Mouse (Mus musculus): ENCODE data around the gene Fam110a. TPM values are rescaled to one million over a fixed set of nuclear protein-coding genes. Genes with fewer than 3 reads are reported as not detected.

Gene Fam110a
- polyA plus RNA-seq, 1 experiment from 2014 or later = 96.4 TPM

DNA sequence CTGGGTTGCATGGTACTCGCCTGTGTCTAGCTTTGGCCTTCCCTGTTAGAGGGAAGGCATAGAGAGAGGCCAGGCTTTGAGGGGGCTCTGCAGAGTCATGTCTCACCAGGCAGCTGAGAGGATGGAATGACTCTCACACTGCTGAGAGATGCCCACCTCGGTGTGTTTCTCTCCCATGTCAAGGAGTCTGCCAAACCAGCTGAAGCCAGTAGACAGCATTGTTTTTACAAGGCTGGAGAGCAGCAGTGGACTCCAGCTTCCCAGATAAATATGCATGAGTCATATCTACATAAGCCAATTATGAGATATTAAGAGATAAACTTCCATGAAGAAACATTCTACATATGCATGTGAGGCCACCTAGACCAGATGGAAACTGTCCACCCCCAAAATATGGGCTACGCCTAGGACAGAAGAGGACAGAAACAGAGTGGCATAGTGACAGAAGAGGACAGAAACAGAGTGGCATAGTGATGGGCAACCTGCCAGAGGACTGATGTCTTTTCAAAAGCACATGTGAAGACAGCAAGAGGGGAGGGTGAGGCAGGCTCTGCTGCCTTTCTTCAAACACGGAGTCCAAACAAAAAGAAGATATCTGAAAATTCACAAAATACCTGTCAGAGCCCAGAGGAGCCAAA, 23.4 kb downstream of the Fam110a start:
- H3K9me3 ChIP-seq (ENCODE audit: control insufficient read depth, low read length) = no peaks in the 10 kb centered on the region
- H3K9ac ChIP-seq (ENCODE audit: low read length) = no peak overlapping the region
- no peaks in the 10 kb centered on the region for H3K27me3 ChIP-seq (ENCODE audit: control insufficient read depth, insufficient read depth, low read length)
- WGBS = 77% methylated on average over 4 of the region's 4 CpGs
- peak; percentile 57 for DNase-seq (ENCODE audit: low spot score, missing footprints)
- H3K36me3 ChIP-seq (ENCODE audit: control insufficient read depth, insufficient read depth, low read length) = no peaks in the 10 kb centered on the region
- no peak for ATAC-seq (ENCODE audit: low FRiP score)
- H3K27ac ChIP-seq (ENCODE audit: low read depth, low read length) = no peak overlapping the region
- H3K4me2 ChIP-seq = no peak overlapping the region
- peaks cover 1% of the 10 kb centered on the region for H3K4me1 ChIP-seq (ENCODE audit: control insufficient read depth, insufficient read depth, low read length)
- no peak overlapping the region for H3K4me3 ChIP-seq (ENCODE audit: low read depth, low read length)

DNA sequence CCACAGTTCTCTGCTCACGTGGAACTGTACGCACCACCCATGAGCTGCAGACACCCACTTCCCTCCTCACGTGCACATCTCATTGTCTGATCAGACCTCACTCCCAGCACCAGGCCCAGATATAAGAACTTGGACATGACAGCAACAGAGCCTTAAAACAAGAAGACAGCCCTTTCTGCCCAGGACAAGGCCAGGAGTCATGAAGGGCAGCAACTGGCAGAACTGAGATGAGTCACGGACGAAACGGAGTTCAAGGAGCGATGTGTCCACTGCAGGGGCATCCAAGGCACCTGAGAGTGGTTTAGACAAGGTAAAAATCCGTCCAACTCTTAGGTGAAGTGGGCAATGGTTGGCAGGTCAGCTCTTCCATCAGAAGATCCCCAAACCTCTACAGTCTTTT, 26.4 kb downstream of the Fam110a start:
- Histone ChIP-seq H3K36me3 (ENCODE audit: control insufficient read depth, insufficient read depth, low read length) (no peaks in the 10 kb centered on the region), H3K4me1 (ENCODE audit: control insufficient read depth, insufficient read depth, low read length) (no peaks in the 10 kb centered on the region), H3K9me3 (ENCODE audit: control insufficient read depth, low read length) (no peaks in the 10 kb centered on the region), H3K4me2 (no peak overlapping the region), H3K9ac (ENCODE audit: low read length) (no peak overlapping the region), H3K4me3 (ENCODE audit: low read depth, low read length) (no peak overlapping the region), H3K27me3 (ENCODE audit: control insufficient read depth, insufficient read depth, low read length) (no peaks in the 10 kb centered on the region), H3K27ac (ENCODE audit: low read depth, low read length) (no peak overlapping the region)
- WGBS = 88% methylated on average over 8 of the region's 8 CpGs
- ATAC-seq (ENCODE audit: low FRiP score) (no peak), DNase-seq (ENCODE audit: low spot score, missing footprints) (no peak)

DNA sequence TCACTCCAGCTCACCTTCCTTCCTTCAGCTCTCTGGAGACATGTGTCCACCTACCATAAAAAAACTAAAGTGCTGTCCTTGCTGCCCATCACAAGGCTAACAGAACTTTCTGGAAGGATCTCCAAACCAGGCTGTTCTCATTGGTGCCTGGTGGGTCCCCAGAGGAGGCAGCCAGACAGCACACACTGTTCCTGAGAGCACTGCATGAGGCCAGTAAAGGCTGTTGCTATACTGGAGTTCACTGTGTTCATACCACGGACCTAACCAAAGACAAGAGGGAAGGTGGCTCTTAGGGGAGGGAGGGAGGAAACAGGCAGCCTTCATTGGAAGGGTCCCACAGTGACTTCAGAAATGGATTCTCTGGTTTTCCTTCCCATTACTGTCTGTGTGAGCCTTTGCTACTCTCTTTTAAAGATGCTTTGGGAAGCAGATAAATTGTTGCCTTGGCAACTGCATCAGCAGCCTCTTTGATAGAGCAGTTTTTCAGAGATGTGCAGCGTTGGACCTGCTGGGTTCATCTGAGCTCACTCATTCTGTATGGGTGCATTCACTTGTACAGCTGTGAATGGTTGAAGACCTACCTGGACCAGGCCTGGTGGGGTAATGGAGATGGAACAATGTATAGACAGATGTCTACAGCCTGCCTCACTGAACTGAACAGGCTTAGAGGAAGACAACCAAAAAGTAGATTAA, 30.8 kb downstream of the Fam110a start:
- DNase-seq (ENCODE audit: low spot score, missing footprints) = no peak
- no peaks in the 10 kb centered on the region for H3K9me3 ChIP-seq (ENCODE audit: control insufficient read depth, low read length)
- H3K4me1 ChIP-seq (ENCODE audit: control insufficient read depth, insufficient read depth, low read length) = no peaks in the 10 kb centered on the region
- H3K36me3 ChIP-seq (ENCODE audit: control insufficient read depth, insufficient read depth, low read length) = no peaks in the 10 kb centered on the region
- H3K4me3 ChIP-seq (ENCODE audit: low read depth, low read length) = no peak overlapping the region
- H3K27me3 ChIP-seq (ENCODE audit: control insufficient read depth, insufficient read depth, low read length) = no peaks in the 10 kb centered on the region
- H3K9ac ChIP-seq (ENCODE audit: low read length) = no peak overlapping the region
- 75% methylated on average over 2 of the region's 2 CpGs for WGBS
- ATAC-seq (ENCODE audit: low FRiP score) = no peak
- H3K4me2 ChIP-seq = no peak overlapping the region
- no peak overlapping the region for H3K27ac ChIP-seq (ENCODE audit: low read depth, low read length)

DNA sequence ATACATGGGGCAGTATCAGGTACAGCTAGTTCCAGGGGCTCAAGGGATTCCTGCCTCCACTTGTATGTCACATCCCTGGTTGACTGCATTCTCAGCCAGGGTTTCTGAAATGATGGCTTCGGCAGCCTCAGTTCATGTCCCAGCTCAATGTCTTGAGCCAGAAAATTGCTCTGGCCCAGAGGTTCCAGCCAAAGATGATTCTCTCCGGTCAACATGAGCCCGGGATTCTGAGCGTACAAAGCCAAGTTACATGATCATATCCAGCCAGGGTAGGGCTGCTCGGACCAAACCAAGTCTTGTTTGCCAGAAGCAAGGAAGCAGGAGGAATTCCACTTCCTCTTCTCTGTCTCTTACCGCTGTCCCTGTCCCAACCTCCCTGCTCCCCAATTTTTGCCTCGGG, 31.7 kb downstream of the Fam110a start:
- 85% methylated on average over 7 of the region's 7 CpGs for WGBS
- Histone ChIP-seq H3K27ac (ENCODE audit: low read depth, low read length) (no peak overlapping the region), H3K27me3 (ENCODE audit: control insufficient read depth, insufficient read depth, low read length) (no peaks in the 10 kb centered on the region; the same call in 1 of the 2 replicates), H3K4me3 (ENCODE audit: low read depth, low read length) (no peak overlapping the region), H3K4me2 (no peak overlapping the region), H3K9me3 (ENCODE audit: control insufficient read depth, low read length) (no peaks in the 10 kb centered on the region), H3K4me1 (ENCODE audit: control insufficient read depth, insufficient read depth, low read length) (no peaks in the 10 kb centered on the region), H3K36me3 (ENCODE audit: control insufficient read depth, insufficient read depth, low read length) (no peaks in the 10 kb centered on the region), H3K9ac (ENCODE audit: low read length) (no peak overlapping the region)
- no peak for DNase-seq (ENCODE audit: low spot score, missing footprints)
- no peak for ATAC-seq (ENCODE audit: low FRiP score)

DNA sequence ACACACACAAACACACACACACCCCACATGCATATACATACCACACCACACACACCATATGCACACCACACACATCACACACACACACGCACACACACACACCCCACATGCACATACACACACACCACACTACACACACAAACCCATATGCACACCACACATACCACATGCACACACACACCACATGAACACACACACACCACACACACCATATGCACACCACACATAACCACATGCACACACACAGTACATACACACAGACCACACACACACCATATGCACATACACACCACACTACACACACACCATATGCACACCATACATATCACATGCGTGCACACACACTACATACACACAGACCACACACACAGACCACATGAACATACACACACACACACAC, 32.4 kb downstream of the Fam110a start:
- no peaks in the 10 kb centered on the region for H3K36me3 ChIP-seq (ENCODE audit: control insufficient read depth, insufficient read depth, low read length)
- H3K9me3 ChIP-seq (ENCODE audit: control insufficient read depth, low read length) = no peaks in the 10 kb centered on the region
- WGBS = 93% methylated on average over 2 of the region's 2 CpGs
- no peak overlapping the region for H3K27ac ChIP-seq (ENCODE audit: low read depth, low read length)
- H3K4me3 ChIP-seq (ENCODE audit: low read depth, low read length) = no peak overlapping the region
- no peaks in the 10 kb centered on the region for H3K4me1 ChIP-seq (ENCODE audit: control insufficient read depth, insufficient read depth, low read length)
- H3K9ac ChIP-seq (ENCODE audit: low read length) = no peak overlapping the region
- no peak overlapping the region for H3K4me2 ChIP-seq
- DNase-seq (ENCODE audit: low spot score, missing footprints) = no peak
- H3K27me3 ChIP-seq (ENCODE audit: control insufficient read depth, insufficient read depth, low read length) = no peaks in the 10 kb centered on the region; the same call in 1 of the 2 replicates
- no peak for ATAC-seq (ENCODE audit: low FRiP score)

DNA sequence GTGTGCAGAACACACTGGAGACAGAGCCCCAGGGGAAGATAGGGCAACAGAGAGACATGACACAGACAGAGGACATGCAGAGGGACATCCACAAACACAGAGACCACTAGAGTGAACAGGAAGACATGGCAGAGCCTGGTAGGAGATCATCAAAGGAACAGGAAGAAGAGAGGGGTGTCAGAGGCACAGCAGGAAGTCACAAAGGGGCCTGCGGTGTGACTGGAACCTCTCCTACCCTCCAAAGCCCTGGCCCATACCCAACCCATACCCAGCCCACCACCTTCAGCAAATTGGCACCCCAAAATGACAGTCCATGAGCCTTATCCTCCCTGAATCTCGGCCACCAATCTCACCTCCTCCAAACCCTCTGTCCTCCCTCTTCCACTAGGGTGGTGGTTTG, 35.9 kb downstream of the Fam110a start:
- H3K9me3 ChIP-seq (ENCODE audit: control insufficient read depth, low read length) = no peaks in the 10 kb centered on the region
- ATAC-seq (ENCODE audit: low FRiP score) (no peak), DNase-seq (ENCODE audit: low spot score, missing footprints) (no peak)
- no peaks in the 10 kb centered on the region for H3K36me3 ChIP-seq (ENCODE audit: control insufficient read depth, insufficient read depth, low read length)
- 64% methylated on average over 2 of the region's 2 CpGs for WGBS
- H3K27me3 ChIP-seq (ENCODE audit: control insufficient read depth, insufficient read depth, low read length) = no peaks in the 10 kb centered on the region; the same call in 1 of the 2 replicates
- no peak overlapping the region for H3K4me2 ChIP-seq
- no peak overlapping the region for H3K27ac ChIP-seq (ENCODE audit: low read depth, low read length)
- no peak overlapping the region for H3K9ac ChIP-seq (ENCODE audit: low read length)
- H3K4me3 ChIP-seq (ENCODE audit: low read depth, low read length) = no peak overlapping the region
- no peaks in the 10 kb centered on the region for H3K4me1 ChIP-seq (ENCODE audit: control insufficient read depth, insufficient read depth, low read length)

DNA sequence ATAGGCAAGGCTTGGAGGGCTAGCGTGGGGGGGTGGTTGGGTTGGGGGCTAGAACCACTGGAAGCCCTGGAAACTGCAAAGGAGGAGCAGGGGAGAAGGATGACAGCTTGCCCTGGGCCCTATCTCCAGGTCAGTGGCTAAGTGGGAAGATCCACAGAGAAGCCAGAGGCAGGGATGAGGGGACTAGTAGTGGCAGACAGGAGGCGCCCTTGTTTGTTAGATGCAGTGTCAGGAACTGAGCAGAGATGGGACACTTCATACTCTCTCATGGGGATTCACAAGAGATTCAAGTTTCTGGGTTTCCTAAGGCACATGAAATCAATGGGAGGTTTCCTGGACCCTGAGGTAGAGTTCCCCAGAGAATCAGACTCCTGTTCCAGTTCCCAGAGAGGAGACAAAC, 38.8 kb downstream of the Fam110a start:
- no peak overlapping the region for H3K9ac ChIP-seq (ENCODE audit: low read length)
- no peaks in the 10 kb centered on the region; the same call in 1 of the 2 replicates for H3K27me3 ChIP-seq (ENCODE audit: control insufficient read depth, insufficient read depth, low read length)
- H3K27ac ChIP-seq (ENCODE audit: low read depth, low read length) = no peak overlapping the region
- DNase-seq (ENCODE audit: low spot score, missing footprints) = no peak
- H3K36me3 ChIP-seq (ENCODE audit: control insufficient read depth, insufficient read depth, low read length) = no peaks in the 10 kb centered on the region
- 26% methylated on average over 2 of the region's 2 CpGs for WGBS
- H3K4me2 ChIP-seq = no peak overlapping the region
- H3K9me3 ChIP-seq (ENCODE audit: control insufficient read depth, low read length) = no peaks in the 10 kb centered on the region
- no peaks in the 10 kb centered on the region for H3K4me1 ChIP-seq (ENCODE audit: control insufficient read depth, insufficient read depth, low read length)
- no peak overlapping the region for H3K4me3 ChIP-seq (ENCODE audit: low read depth, low read length)
- ATAC-seq (ENCODE audit: low FRiP score) = peak; percentile 52; the same call in 1 of the 2 replicates

DNA sequence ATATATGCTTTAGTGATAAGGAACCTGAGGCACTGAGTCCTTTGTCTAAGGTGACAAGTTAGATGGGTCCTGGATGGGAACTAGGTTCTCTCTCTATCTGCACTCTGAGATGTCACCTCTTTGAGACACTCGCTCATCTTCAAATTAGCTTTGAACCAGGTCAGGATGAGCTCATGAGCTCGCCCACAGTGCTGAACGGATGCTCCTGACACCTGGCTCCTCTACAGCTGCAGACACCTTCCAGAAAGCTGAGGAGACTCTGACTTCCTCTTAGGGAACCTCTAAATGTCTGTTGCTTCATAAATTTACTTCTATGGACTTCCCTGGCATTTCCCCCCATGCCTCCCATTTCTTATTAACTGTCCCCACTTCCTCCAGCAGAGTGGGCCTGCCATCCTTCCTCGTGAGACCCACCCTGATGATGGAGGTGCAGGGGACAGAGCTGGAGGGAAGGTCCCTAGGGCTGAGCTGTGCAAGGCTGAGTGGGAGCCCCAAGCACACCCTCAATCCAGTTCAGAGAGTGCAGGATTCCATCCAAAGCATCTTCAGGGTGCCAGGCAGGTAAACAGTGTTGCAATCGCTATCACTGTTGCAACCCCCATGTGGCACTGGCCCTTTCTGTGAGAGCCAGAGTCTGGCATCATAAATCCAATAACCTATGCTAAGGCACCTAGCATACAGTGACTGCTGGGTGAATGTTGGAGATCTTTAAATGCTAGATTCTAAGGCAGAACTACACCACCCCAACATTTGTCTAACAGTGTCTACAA, 40.2 kb downstream of the Fam110a start:
- no peaks in the 10 kb centered on the region for H3K36me3 ChIP-seq (ENCODE audit: control insufficient read depth, insufficient read depth, low read length)
- 86% methylated on average over 5 of the region's 5 CpGs for WGBS
- H3K4me1 ChIP-seq (ENCODE audit: control insufficient read depth, insufficient read depth, low read length) = no peaks in the 10 kb centered on the region
- no peak overlapping the region for H3K9ac ChIP-seq (ENCODE audit: low read length)
- DNase-seq (ENCODE audit: low spot score, missing footprints) (no peak), ATAC-seq (ENCODE audit: low FRiP score) (no peak)
- no peak overlapping the region for H3K27ac ChIP-seq (ENCODE audit: low read depth, low read length)
- H3K4me3 ChIP-seq (ENCODE audit: low read depth, low read length) = no peak overlapping the region
- no peaks in the 10 kb centered on the region; the same call in 1 of the 2 replicates for H3K27me3 ChIP-seq (ENCODE audit: control insufficient read depth, insufficient read depth, low read length)
- H3K9me3 ChIP-seq (ENCODE audit: control insufficient read depth, low read length) = no peaks in the 10 kb centered on the region
- H3K4me2 ChIP-seq = no peak overlapping the region

DNA sequence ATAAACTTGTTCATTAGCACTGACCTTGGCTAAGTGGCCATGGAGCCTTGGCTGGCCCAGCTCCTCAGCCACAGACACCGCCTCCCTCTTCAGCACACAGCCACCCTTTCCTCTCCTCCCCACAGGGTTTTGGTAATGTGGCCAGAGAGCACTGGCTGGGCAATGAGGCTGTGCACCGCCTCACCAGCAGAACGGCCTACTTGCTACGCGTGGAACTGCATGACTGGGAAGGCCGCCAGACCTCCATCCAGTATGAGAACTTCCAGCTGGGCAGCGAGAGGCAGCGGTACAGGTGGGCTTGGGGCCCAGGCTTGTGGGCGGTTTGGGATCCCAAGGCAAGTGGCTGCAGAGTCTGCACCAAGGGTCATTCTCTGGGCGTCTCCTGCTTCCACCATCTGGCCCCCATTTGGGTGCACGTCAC, 41.2 kb downstream of the Fam110a start:
- no peak for ATAC-seq (ENCODE audit: low FRiP score)
- no peaks in the 10 kb centered on the region for H3K36me3 ChIP-seq (ENCODE audit: control insufficient read depth, insufficient read depth, low read length)
- no peak for DNase-seq (ENCODE audit: low spot score, missing footprints)
- 82% methylated on average over 11 of the region's 11 CpGs for WGBS
- no peak overlapping the region for H3K4me2 ChIP-seq
- H3K9ac ChIP-seq (ENCODE audit: low read length) = no peak overlapping the region
- H3K4me3 ChIP-seq (ENCODE audit: low read depth, low read length) = no peak overlapping the region
- no peak overlapping the region for H3K27ac ChIP-seq (ENCODE audit: low read depth, low read length)
- no peaks in the 10 kb centered on the region for H3K27me3 ChIP-seq (ENCODE audit: control insufficient read depth, insufficient read depth, low read length)
- H3K4me1 ChIP-seq (ENCODE audit: control insufficient read depth, insufficient read depth, low read length) = no peaks in the 10 kb centered on the region
- no peaks in the 10 kb centered on the region for H3K9me3 ChIP-seq (ENCODE audit: control insufficient read depth, low read length)

Data from midbrain, embryonic 11.5 days (tissue).